Mouse (Mus musculus): ENCODE results near the gene Vps25. TPM values are rescaled to one million over a fixed set of nuclear protein-coding genes. Genes with fewer than 3 reads are reported as not detected.

Vps25 gene
- polyA plus RNA-seq, 1 experiment: 67.0 TPM

- Histone ChIP-seq H3K27me3 (ENCODE audit: control insufficient read depth, insufficient read depth, low read length) (no peaks in the 10 kb centered on the region), H3K4me1 (ENCODE audit: control insufficient read depth, insufficient read depth, low read length) (no peaks in the 10 kb centered on the region), H3K4me3 (replicated peaks; ENCODE audit: insufficient read depth, low read depth, low read length) (no peak overlapping the region), H3K27ac (ENCODE audit: insufficient read depth, low read length) (no peak overlapping the region)
- no peak for TF ChIP-seq POLR2A (IDR thresholded peaks at IDR 0.05; ENCODE audit: borderline replicate concordance, insufficient read depth, low read length)
- TF ChIP-seq CTCF (IDR thresholded peaks at IDR 0.05; ENCODE audit: borderline replicate concordance, insufficient read depth, low read depth, low read length): no peak
- DNase-seq: no peak
- 83% methylated on average over 8 of the region's 8 CpGs for WGBS
Observed at GRCm38 (mm10) chr11:101291231-101291630, 37.7 kb downstream of the Vps25 start.

- no peak for TF ChIP-seq POLR2A (IDR thresholded peaks at IDR 0.05; ENCODE audit: borderline replicate concordance, insufficient read depth, low read length)
- no peak for TF ChIP-seq CTCF (IDR thresholded peaks at IDR 0.05; ENCODE audit: borderline replicate concordance, insufficient read depth, low read depth, low read length)
- Histone ChIP-seq H3K27me3 (ENCODE audit: control insufficient read depth, insufficient read depth, low read length) (no peaks in the 10 kb centered on the region), H3K4me1 (ENCODE audit: control insufficient read depth, insufficient read depth, low read length) (no peaks in the 10 kb centered on the region), H3K27ac (ENCODE audit: insufficient read depth, low read length) (no peak overlapping the region), H3K4me3 (replicated peaks; ENCODE audit: insufficient read depth, low read depth, low read length) (no peak overlapping the region)
- WGBS: 74% methylated on average over 8 of the region's 8 CpGs
- DNase-seq: no peak
Observed at GRCm38 (mm10) chr11:101295191-101295590, 41.7 kb downstream of the Vps25 start.

- H3K27me3 ChIP-seq (ENCODE audit: control insufficient read depth, insufficient read depth, low read length): no peaks in the 10 kb centered on the region
- WGBS: 65% methylated on average over 7 of the region's 7 CpGs
- TF ChIP-seq POLR2A (IDR thresholded peaks at IDR 0.05; ENCODE audit: borderline replicate concordance, insufficient read depth, low read length): no peak
- TF ChIP-seq CTCF (IDR thresholded peaks at IDR 0.05; ENCODE audit: borderline replicate concordance, insufficient read depth, low read depth, low read length): no peak
- no peak overlapping the region for H3K27ac ChIP-seq (ENCODE audit: insufficient read depth, low read length)
- peaks cover 6% of the 10 kb centered on the region for H3K4me1 ChIP-seq (ENCODE audit: control insufficient read depth, insufficient read depth, low read length)
- no peak for DNase-seq
- peak overlapping the region; percentile 28 for H3K4me3 ChIP-seq (replicated peaks; ENCODE audit: insufficient read depth, low read depth, low read length)
Observed at GRCm38 (mm10) chr11:101300881-101301280, 47.4 kb downstream of the Vps25 start.

- 12% methylated on average over 26 of the region's 26 CpGs for WGBS
- TF ChIP-seq CTCF (IDR thresholded peaks at IDR 0.05; ENCODE audit: borderline replicate concordance, insufficient read depth, low read depth, low read length) (no peak), POLR2A (IDR thresholded peaks at IDR 0.05; ENCODE audit: borderline replicate concordance, insufficient read depth, low read length) (no peak)
- Histone ChIP-seq H3K4me3 (replicated peaks; ENCODE audit: insufficient read depth, low read depth, low read length) (peak overlapping the region; percentile 71), H3K4me1 (ENCODE audit: control insufficient read depth, insufficient read depth, low read length) (peaks cover 6% of the 10 kb centered on the region), H3K27ac (ENCODE audit: insufficient read depth, low read length) (0 out of 2 replicates have a peak overlapping the region, but pooled peaks have one; percentile 24), H3K27me3 (ENCODE audit: control insufficient read depth, insufficient read depth, low read length) (no peaks in the 10 kb centered on the region)
- no peak for DNase-seq
Observed at GRCm38 (mm10) chr11:101301299-101302003, 47.9 kb downstream of the Vps25 start.

GRCm38 (mm10) chr11:101302004-101302798 lies 48.7 kb downstream of the Vps25 start, which contains the start of gene Becn1:
TSS of gene Becn1 (minus strand) at chr11:101302286.
- peak; percentile 90 for TF ChIP-seq CTCF (IDR thresholded peaks at IDR 0.05; ENCODE audit: borderline replicate concordance, insufficient read depth, low read depth, low read length)
- peak; percentile 63; the same call in 1 of the 2 replicates for TF ChIP-seq POLR2A (IDR thresholded peaks at IDR 0.05; ENCODE audit: borderline replicate concordance, insufficient read depth, low read length)
- no peaks in the 10 kb centered on the region for H3K27me3 ChIP-seq (ENCODE audit: control insufficient read depth, insufficient read depth, low read length)
- H3K4me1 ChIP-seq (ENCODE audit: control insufficient read depth, insufficient read depth, low read length): peaks cover 6% of the 10 kb centered on the region
- DNase-seq: peak; percentile 94 to 97
- 0 out of 2 replicates have a peak within 1 kb of the TSS, but pooled peaks have one; percentile 24 for H3K27ac ChIP-seq (ENCODE audit: insufficient read depth, low read length)
- 6% methylated on average over 39 of the region's 39 CpGs for WGBS
- H3K4me3 ChIP-seq (replicated peaks; ENCODE audit: insufficient read depth, low read depth, low read length): peak within 1 kb of the TSS; percentile 71

GRCm38 (mm10) chr11:101307744-101308143 lies 54.2 kb downstream of the Vps25 start:
- WGBS: 39% methylated on average over 5 of the region's 5 CpGs
- no peak for DNase-seq
- TF ChIP-seq POLR2A (IDR thresholded peaks at IDR 0.05; ENCODE audit: borderline replicate concordance, insufficient read depth, low read length) (no peak), CTCF (IDR thresholded peaks at IDR 0.05; ENCODE audit: borderline replicate concordance, insufficient read depth, low read depth, low read length) (no peak)
- H3K27me3 ChIP-seq (ENCODE audit: control insufficient read depth, insufficient read depth, low read length): no peaks in the 10 kb centered on the region
- no peak overlapping the region for H3K27ac ChIP-seq (ENCODE audit: insufficient read depth, low read length)
- H3K4me3 ChIP-seq (replicated peaks; ENCODE audit: insufficient read depth, low read depth, low read length): no peak overlapping the region
- no peaks in the 10 kb centered on the region for H3K4me1 ChIP-seq (ENCODE audit: control insufficient read depth, insufficient read depth, low read length)

Other genes starting within 250 kb of the Vps25 start
- 294 and 298 TPM in 2 replicates for gene Atp6v0a1, start 244.3 kb upstream of the Vps25 start, polyA plus RNA-seq (2012; rRNA removed)
- 12.7 and 15.8 TPM in 2 replicates for gene Naglu, start 183.7 kb upstream of the Vps25 start, polyA plus RNA-seq (2012; rRNA removed)
- 0.84 and 0.93 TPM in 2 replicates for gene Hsd17b1, start 175.3 kb upstream of the Vps25 start, polyA plus RNA-seq (2012; rRNA removed)
- gene Coasy, start 171.1 kb upstream of the Vps25 start, polyA plus RNA-seq (2012; rRNA removed): 34.1 and 36.7 TPM in 2 replicates
- 54.9 and 55.8 TPM in 2 replicates for gene Mlx, start 166.4 kb upstream of the Vps25 start, polyA plus RNA-seq (2012; rRNA removed)
- gene Psmc3ip, start 158.3 kb upstream of the Vps25 start, polyA plus RNA-seq (2012; rRNA removed): 4.7 and 5.3 TPM in 2 replicates
- 87.3 and 90.1 TPM in 2 replicates for gene Retreg3, start 133.8 kb upstream of the Vps25 start, polyA plus RNA-seq (2012; rRNA removed)
- gene Tubg1, start 133.8 kb upstream of the Vps25 start, polyA plus RNA-seq (2012; rRNA removed): 39.1 and 39.3 TPM in 2 replicates
- 44.3 and 47.8 TPM in 2 replicates for gene Tubg2, start 97.8 kb upstream of the Vps25 start, polyA plus RNA-seq (2012; rRNA removed)
- 151 and 169 TPM in 2 replicates for gene Cntnap1, start 83.2 kb upstream of the Vps25 start, polyA plus RNA-seq (2012; rRNA removed)
- gene Plekhh3, start 82.4 kb upstream of the Vps25 start, polyA plus RNA-seq (2012; rRNA removed): 67.6 and 71.0 TPM in 2 replicates
- gene Ccr10, start 78.3 kb upstream of the Vps25 start, polyA plus RNA-seq (2012; rRNA removed): 0.82 and 1.0 TPM in 2 replicates
- gene Ezh1, start 27.2 kb upstream of the Vps25 start, polyA plus RNA-seq (2012; rRNA removed): 64.4 and 70.7 TPM in 2 replicates
- 50.3 and 52.7 TPM in 2 replicates for gene Ramp2, start 7.7 kb upstream of the Vps25 start, polyA plus RNA-seq (2012; rRNA removed)
- 2.6 and 3.1 TPM in 2 replicates for gene Wnk4, start 6.9 kb downstream of the Vps25 start, polyA plus RNA-seq (2012; rRNA removed)
- 0.65 TPM in 2 replicates for gene Cntd1, start 25.3 kb downstream of the Vps25 start, polyA plus RNA-seq (2012; rRNA removed)
- gene Coa3, start 25.4 kb downstream of the Vps25 start, polyA plus RNA-seq (2012; rRNA removed): 174 and 218 TPM in 2 replicates
- gene Becn1, start 48.6 kb downstream of the Vps25 start, polyA plus RNA-seq (2012; rRNA removed): 122 and 132 TPM in 2 replicates
- gene Psme3, start 62.5 kb downstream of the Vps25 start, polyA plus RNA-seq (2012; rRNA removed): 98.4 and 100 TPM in 2 replicates
- gene Aoc2, start 71.4 kb downstream of the Vps25 start, polyA plus RNA-seq (2012; rRNA removed): 2.9 and 3.0 TPM in 2 replicates
- gene Aoc3, start 76.9 kb downstream of the Vps25 start, polyA plus RNA-seq (2012; rRNA removed): 0.75 and 0.76 TPM in 2 replicates
- gene G6pc, start 113.9 kb downstream of the Vps25 start, polyA plus RNA-seq (2012; rRNA removed): 0.08 TPM in 1 of 2 replicates, not detected in the other
- gene Aarsd1, start 163.9 kb downstream of the Vps25 start, polyA plus RNA-seq (2012; rRNA removed): 53.2 and 55.3 TPM in 2 replicates
- gene Gm27029, start 171.1 kb downstream of the Vps25 start, polyA plus RNA-seq (2012; rRNA removed): 2.9 and 3.1 TPM in 2 replicates
- 31.8 and 32.0 TPM in 2 replicates for gene Rundc1, start 171.4 kb downstream of the Vps25 start, polyA plus RNA-seq (2012; rRNA removed)
- gene Ptges3l, start 171.6 kb downstream of the Vps25 start, polyA plus RNA-seq (2012; rRNA removed): 1.2 and 1.8 TPM in 2 replicates
- gene Rpl27, start 188.6 kb downstream of the Vps25 start, polyA plus RNA-seq (2012; rRNA removed): 400 and 422 TPM in 2 replicates
- gene Ifi35, start 194.7 kb downstream of the Vps25 start, polyA plus RNA-seq (2012; rRNA removed): 6.2 and 6.3 TPM in 2 replicates
- 216 and 275 TPM in 2 replicates for gene Rnd2, start 211.3 kb downstream of the Vps25 start, polyA plus RNA-seq (2012; rRNA removed)
- gene Vat1, start 212.5 kb downstream of the Vps25 start, polyA plus RNA-seq (2012; rRNA removed): 44.6 and 49.2 TPM in 2 replicates